Mouse (Mus musculus): Measurements from ENCODE around the gene Lrg1.

The Lrg1 gene

GRCm38 (mm10) chr17:56077523-56077922 is 44.3 kb downstream of the Lrg1 start:
- in situ Hi-C loops (cut with MboI, MseI) = no loop called here

GRCm38 (mm10) chr17:56074827-56075208 is 47.0 kb downstream of the Lrg1 start, which contains the start of gene Ubxn6:
TSS of gene Ubxn6 (minus strand) at chr17:56075028.
- in situ Hi-C loops (cut with MboI, MseI) = no loop called here

GRCm38 (mm10) chr17:56074097-56074826 is 47.5 kb downstream of the Lrg1 start:
- in situ Hi-C loops (cut with MboI, MseI) = no loop called here

GRCm38 (mm10) chr17:56072243-56072642 is 49.6 kb downstream of the Lrg1 start:
- in situ Hi-C loops (cut with MboI, MseI) = no loop called here

GRCm38 (mm10) chr17:56071126-56071525 is 50.7 kb downstream of the Lrg1 start:
- in situ Hi-C loops (cut with MboI, MseI) = no loop called here

All from regulatory T cell (primary cell).